Mouse (Mus musculus): ENCODE data around the gene Pfdn6.

DNA sequence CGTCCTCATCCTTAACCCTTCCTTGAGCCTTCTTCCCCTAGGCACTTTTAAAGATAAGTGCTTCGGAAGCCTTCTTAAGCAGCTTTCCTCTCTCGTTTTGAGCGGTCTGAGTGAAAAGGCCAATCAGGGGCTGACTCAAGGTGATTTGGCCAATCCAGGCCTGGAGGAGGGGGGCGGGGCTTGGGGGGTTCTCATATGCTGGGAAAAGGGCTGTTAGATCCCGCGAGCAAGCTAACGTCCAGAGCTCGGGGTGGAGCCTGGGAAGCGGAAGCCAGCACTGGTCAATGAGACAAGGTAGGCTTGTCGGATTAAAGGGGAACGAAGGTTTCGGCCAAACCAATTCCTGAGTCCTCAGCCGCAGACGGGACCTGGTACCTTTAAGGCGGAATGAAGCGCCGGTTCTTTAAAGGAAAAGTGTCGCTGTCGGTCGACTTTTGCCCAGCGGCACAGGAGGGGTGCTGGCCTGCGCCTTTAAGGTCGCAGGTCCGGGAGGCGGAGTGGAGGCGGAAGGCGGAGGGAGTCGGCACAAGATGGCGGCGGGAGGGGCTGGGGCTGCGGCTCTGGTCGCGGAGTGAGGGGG, 24.4 kb downstream of the Pfdn6 start, which contains the start of the genes Tapbp and Zbtb22:
- no peak for TF ChIP-seq CTCF (IDR thresholded peaks at IDR 0.05; ENCODE audit: control insufficient read depth, insufficient read depth, insufficient replicate concordance, low read depth, low read length)
- TF ChIP-seq POLR2A (IDR thresholded peaks at IDR 0.05; ENCODE audit: control insufficient read depth, low read depth, low read length) = peak; percentile 11; the same call in 1 of the 2 replicates

Data from testis, adult 2 months (tissue).